Mouse (Mus musculus) B cell, adult 2 months (primary cell): ENCODE results near the gene Asna1.

Source experiments
- DNase-seq, 2 experiments: peaks; one replicate each; pipeline ENCODE4 v3.0.0; 2022

The Asna1 gene

DNA sequence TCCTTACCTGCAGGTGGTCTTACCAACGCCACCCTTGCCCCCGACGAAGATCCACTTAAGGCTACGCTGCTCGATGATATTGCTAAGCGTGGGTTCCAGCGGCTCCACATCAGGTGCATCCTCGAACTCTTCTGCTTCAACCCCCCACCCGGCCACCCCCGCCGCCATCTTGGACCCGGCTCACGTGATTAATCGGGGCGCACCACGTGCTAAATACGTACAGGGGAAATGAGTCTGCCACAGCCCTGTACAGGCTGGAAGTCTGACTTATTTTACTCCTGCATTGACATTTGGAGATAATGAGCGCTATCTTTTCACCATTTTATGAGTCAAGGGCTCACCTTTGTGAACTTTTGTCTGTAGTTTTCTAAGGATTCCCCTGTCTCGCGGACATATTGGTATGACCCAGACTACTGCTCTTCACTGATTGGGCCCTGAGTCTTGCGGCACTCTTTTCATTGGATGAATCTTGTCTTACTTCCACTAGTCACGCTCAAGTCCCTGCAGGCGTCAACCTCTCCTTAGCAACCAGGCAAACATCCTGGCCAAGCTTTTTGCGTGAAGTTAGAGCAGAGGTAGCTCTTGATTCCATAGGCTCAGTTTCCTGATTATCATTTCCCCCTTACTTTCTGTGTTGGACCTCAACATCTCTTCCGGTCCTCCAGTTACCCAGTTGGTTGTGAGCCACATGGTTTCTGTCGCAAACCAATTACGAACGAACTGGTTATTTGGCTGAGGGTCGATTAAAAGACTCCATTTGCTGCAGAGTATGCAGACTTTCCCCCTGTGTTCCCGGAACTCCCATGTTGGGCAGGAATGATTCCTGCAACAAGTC is at the start of gene Asna1:
Gene Asna1 (minus strand): TSS at position 184 of the 835 bp plus-strand sequence.
- DNase-seq = peak; percentile 85 to 86

DNA sequence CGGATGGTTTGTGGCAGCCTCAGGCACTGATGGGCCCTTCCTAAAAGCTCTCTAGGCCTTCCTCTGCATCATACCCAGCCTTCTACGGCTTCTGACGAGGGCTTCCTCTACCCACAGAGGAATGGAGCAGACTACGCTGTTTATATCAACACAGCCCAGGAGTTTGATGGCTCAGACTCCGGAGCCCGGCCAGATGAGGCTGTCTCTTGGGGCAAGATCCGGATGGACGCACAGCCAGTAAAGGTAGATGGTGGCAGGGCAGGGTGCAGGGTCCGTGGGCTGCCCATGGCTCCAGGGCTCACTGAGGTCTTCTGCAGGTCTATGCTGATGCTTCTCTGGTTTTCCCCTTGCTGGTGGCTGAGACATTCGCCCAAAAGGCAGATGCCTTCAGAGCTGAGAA is 49.5 kb upstream of the Asna1 start:
- no peak for DNase-seq

DNA sequence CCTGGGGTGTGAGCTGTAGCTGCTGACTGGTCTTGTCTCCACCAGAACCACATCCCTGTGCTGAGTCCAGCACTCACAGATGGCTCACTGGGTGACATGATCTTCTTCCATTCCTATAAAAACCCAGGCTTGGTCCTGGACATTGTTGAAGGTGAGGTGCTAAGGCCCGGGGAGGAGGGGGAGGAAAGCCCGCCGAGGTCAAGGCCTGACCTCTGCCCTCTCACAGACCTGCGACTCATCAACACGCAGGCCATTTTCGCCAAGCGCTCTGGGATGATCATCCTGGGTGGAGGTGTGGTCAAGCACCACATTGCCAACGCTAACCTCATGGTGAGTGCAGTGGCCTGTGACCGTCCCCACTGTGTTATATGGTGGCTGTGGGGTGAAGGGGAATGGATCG is 49.1 kb upstream of the Asna1 start:
- DNase-seq = no peak

GRCm38 (mm10) chr8:85073041-85073612 is 48.0 kb upstream of the Asna1 start:
- DNase-seq = no peak

DNA sequence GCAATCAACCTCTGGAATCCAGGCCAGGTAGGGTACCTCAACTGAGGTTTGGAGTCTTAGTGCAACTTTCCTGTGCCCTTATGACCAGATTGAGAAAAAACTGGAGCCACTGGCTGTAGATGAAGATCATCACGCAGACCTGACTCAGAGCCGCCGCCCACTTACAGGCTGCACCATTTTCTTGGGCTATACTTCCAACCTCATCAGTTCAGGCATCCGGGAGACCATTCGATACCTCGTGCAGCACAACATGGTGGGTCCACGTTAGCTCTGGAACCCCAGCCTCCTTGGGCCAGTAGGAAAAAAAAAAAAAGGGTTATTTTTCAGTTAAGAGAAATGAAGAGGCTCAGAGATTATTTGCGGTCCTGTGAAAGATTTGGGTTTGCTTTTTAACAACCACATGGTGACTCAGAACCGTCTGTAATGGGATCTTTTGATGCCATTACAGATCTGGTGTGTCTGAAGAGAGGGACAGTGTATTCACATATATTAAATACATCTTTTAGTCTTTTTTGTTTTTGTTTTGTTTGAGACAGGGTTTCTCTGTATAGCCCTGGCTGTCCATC is 47.4 kb upstream of the Asna1 start:
- DNase-seq = no peak

GRCm38 (mm10) chr8:85071514-85072281 is 46.6 kb upstream of the Asna1 start, which contains the start of gene Dhps:
Dhps (plus strand) TSS chr8:85071757.
- peak; percentile 94 for DNase-seq

- DNase-seq = peak; percentile 24 to 33
These were observed 46.0 kb upstream of the Asna1 start for GRCm38 (mm10) chr8:85071041-85071440.

DNA sequence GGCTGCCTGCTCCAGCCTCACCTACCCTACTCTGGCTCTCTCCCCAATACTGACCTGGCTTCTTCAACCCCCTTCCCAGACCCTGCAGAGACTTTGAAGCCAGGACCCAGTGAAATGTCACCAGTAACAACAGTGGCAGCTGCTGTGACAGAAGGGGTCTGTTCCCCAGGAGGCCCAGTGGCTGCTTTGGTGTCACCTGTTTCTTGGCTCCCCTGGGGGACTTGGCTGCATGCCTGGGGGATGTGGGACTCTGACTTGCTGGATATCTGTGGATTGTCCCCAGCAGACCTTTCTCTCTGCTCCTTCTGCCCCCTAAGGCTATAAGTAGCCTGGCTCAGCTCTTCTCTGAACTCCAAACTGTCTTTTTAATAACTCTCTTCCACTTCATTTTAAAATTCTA is 42.9 kb upstream of the Asna1 start, which contains the start of gene Gm5741:
Gene Gm5741 (minus strand): TSS at position 1 of the 400 bp plus-strand sequence.
- no peak for DNase-seq

GRCm38 (mm10) chr8:85067155-85067554 is 42.1 kb upstream of the Asna1 start:
- no peak for DNase-seq

- no peak for DNase-seq
These were observed 40.1 kb upstream of the Asna1 start for GRCm38 (mm10) chr8:85065213-85065612.

GRCm38 (mm10) chr8:85062603-85063002 is 37.5 kb upstream of the Asna1 start:
- DNase-seq = no peak

DNA sequence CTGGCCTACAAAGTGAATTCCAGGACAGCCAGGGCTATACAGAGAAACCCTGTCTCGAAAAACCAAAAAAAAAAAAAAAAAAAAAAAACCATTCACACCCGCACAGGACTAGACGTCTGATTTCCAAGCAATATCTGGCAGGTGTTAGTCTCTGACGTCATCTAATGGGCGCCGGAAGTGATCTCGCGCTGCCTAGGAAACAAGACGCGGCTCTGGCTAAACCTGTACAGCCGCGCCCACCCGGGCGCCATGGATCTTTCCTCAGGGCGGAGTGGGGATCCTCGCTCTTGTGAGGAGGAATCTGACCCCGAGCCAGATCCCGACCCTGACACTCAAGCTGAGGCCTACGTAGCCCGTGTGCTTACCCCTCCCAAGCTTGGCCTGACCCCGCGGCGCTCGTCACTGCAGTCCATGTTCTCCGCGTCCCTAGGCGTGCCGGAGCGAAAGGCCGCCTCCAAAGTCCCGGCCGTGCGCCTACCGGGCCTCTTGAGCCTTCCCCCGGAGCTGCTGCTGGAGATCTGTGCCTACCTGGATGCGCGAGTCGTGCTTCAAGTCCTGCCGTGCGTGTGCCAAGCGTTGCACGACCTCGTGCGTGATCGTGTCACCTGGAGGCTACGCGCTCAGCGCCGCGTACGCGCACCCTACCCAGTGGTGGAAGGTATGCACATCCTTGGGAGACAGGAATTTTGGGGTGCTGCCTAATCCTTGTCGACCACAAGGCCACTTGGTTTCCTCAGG is 35.0 kb upstream of the Asna1 start, which contains the start of gene Fbxw9:
Gene Fbxw9 (plus strand): TSS at position 177 of the 738 bp plus-strand sequence.
- DNase-seq = peak; percentile 93 to 95

DNA sequence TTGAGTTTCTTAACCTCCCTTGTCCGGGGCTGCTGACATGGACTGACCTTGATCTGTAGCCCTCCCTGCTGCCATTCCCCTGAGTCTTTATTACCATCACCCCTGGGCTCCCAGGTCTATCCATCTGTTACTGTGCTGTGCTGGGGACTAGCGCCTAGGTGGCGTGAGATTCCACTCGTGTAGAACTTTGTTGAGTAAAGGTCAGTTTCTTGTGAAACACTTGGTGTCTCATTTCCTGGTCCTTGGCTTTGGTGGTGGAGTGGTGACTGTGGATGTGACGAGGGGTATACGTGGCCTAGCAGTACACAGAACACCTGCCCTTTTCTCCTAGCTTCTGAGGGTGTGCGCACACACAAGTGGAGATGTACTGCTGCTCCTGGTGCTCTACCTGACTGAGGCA is 32.3 kb upstream of the Asna1 start:
- no peak for DNase-seq

DNA sequence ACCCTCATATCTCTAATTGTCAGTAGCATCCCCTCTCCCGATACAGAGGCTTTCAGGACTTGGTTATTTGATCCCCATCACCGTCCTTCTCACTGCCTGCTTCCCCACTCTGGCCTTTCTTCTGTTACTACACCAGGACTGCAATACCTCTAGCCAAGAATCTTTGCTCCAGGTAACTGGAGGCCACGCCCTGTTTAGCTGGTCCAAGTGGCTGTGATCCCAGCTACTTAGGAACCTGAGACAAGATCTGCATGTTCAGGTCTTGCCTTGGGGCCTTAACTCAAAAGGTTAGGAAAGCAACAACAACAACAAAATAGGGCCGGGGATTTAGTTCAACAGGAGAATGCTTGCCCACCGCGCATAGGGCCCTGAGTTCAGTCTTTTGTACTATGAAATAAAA is 18.5 kb upstream of the Asna1 start:
- DNase-seq = no peak

GRCm38 (mm10) chr8:85037681-85038531 is 12.8 kb upstream of the Asna1 start:
- peak; percentile 40 to 51 for DNase-seq

DNA sequence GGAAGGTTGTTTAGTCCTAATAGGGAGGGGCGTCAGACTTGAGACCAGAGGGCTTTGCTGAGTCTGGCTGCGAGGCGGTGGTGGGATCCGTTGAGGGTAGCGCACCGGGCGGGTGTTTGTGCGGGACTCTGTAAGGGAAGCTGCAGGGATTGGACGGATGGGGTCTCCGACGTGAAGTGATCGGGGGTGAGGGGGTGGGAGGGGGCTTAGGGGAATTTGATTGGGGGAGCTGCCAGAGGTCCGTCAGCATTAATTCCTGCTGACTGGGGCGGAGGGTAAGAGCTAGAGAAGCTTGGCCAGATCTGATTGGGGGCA is 12.2 kb upstream of the Asna1 start:
- DNase-seq = no peak

GRCm38 (mm10) chr8:85036718-85037365 is 11.8 kb upstream of the Asna1 start, which contains the start of gene Tnpo2:
Tnpo2 (plus strand) TSS chr8:85036915.
- peak; percentile 84 to 87 for DNase-seq

DNA sequence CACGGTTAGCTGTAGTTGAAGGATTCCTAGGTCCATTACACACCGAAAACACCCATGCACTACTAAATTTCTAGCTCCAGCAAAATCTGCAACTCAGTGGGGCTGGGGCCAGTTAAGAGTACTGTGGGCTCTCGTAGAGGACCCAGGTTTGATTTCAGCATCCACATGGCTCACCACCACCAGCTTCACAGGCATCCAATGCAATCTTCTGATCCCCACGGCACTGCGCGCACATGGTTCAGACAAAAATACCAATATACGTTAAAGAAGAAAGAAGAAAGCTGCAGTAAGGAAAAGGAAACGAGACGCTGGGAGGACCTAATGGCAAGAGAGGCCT is 11.3 kb upstream of the Asna1 start:
- no peak for DNase-seq

DNA sequence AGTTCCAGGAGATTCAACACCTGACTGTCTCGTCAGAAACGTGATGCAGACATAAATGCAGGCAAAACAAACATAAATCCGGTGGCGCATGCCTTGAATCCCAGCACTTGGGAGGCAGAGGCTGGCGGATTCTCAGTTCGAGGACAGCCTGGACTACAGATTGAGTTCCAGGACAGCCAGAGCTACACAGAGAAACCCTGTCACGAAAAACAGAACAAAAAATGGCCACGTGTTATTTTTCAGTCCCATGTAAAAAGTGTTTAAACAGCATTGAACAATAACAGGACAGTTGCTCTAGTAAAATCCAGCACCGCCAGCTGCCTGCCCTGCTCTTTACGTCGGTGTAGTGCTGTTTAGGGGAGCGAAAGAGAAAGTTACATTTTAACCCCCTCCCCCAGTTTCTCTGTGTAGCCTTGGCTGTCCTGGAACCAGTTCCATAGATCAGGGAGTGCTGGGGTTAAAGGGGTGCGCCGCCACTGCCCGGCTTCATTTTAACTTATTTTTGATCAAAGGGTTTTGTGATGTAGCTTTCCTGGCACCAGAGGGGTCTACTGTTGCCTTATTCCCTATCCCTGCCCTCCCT is 10.7 kb upstream of the Asna1 start:
- peak; percentile 38 to 40 for DNase-seq

DNA sequence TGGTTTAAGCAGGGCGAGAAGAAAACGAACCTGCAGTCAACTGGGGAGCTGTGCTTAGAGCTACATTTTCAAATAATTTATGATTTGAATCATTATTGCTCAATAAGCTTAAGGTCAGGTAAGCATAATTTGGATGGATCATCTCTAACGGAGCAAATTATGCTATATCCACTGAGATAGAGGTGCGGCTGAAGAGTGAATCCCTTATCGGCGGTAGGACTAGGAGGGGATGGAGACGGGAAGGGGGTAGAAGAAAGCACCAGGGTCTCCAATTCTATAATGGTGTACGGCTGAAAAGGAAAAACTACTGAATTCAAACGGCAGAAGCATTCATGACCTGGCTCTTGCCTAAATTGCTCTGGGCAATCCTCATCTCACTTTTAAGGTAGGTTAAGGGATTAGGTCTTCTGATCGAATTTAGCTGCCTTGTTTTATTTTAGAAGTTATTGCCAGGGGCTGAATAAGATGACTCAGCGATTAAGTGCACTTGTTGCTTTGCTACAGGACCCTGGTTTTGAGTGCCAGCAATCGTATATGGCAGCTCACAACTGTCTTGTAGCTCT is 10.2 kb upstream of the Asna1 start:
- no peak for DNase-seq
